Mouse (Mus musculus): ENCODE results near the gene Pola2. TPM values are rescaled to one million over a fixed set of nuclear protein-coding genes. Genes with fewer than 3 reads are reported as not detected.
A peak's percentile ranks its signal among the peaks of the same experiment; 100 is the strongest.

Pola2 gene
- polyA plus RNA-seq, 1 experiment from 2014 or later, result 31.9 TPM

DNA sequence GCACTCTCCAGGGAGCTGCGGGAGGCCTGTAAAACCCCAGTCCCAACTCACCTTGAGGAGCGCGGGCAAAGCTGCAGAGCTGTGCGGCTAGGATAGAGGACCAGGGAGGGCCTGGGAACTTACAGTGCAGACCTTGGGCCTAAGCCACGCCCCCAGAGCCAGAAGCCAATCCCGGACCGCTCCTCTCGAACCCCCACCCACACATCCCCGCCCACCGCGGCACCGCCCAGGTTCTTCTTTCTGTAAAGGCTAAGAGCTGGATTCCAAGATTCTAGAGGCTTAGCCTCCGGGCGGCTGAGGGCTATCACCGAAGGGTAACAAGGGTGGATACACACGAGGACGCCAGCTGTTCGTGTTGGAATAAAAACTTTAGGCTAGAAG is 39.3 kb downstream of the Pola2 start, which contains the start of gene Cdc42ep2:
TSS of gene Cdc42ep2 (minus strand) at position 104 of the 381 bp plus-strand sequence.
- H3K27me3 ChIP-seq (replicated peaks; ENCODE audit: control insufficient read depth, insufficient read depth, low read length), result 0 out of 2 replicates have a peak, but pooled peaks cover 2% of the 10 kb centered on the region
- H3K4me1 ChIP-seq (replicated peaks; ENCODE audit: control insufficient read depth, insufficient read depth, low read length), result peaks cover 23% of the 10 kb centered on the region
- peak within 1 kb of the TSS; percentile 66 for H3K9ac ChIP-seq (replicated peaks; ENCODE audit: low read depth, low read length)
- peak within 1 kb of the TSS; percentile 74 for H3K4me2 ChIP-seq (ENCODE audit: low read length)
- H3K9me3 ChIP-seq (ENCODE audit: control insufficient read depth, low read length), result no peaks in the 10 kb centered on the region
- peak within 1 kb of the TSS; percentile 60 for H3K27ac ChIP-seq (ENCODE audit: low read length)
- peak; percentile 96 for ATAC-seq
- 0% methylated on average over 18 of the region's 18 CpGs for WGBS
- H3K4me3 ChIP-seq (replicated peaks; ENCODE audit: low read length), result peak within 1 kb of the TSS; percentile 68
- no peaks in the 10 kb centered on the region for H3K36me3 ChIP-seq (ENCODE audit: control insufficient read depth, insufficient read depth)

DNA sequence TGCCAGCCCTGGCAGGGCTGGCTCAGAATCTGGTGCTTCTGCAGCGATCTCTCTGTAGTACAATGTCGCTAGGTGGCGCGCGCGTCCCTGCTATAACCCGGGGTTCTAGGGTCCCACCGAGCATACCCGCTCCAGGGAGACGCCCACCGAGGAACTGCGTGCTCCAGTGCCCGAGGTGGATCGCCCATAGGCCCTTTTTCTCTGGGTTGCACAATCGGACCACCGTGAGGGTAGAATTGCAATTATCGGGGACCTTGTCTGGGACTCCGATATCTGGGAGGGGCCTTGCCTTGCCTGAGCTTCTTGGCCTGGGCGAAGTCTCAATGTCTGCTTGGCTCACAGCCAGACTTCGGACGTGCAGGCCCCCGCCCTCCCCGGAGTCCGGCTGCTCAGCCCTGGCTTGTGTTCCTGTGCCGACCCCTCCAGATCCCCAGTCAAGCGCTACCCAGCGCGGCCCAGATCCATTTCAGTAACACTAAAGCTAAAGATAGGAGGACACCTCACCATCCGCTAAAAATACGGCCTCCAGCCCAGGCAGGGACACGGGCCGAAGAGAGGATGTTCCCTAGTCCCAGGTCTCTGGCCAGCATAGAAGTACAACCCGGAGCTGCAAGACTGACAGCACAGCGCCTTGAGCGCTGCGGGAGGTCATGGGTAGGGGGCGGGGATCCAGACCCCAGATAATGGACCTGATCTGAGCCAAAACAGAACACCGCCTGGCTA is 39.9 kb downstream of the Pola2 start:
- H3K9ac ChIP-seq (replicated peaks; ENCODE audit: low read depth, low read length), result peak overlapping the region; percentile 66
- under 1% methylated on average over 38 of the region's 38 CpGs for WGBS

DNA sequence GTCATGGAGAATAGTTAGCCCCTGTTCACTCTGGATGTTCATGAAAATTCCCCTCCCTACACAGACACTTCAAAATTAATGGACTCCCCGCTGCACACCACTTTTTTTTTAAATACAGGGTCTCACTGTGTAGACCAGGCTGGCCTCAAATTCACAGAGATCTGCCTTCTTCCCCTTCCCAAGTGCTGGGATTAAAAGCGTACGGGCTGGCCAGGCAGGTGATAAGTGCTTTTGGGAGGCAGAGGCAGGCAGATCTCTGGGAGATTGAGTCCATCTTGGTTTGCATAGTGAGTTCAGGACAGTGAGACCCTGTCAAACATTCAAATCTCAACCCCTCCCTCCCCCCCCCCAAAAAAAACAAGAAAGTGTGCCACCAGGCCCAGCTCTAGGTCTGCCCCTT is 41.0 kb downstream of the Pola2 start:
- Histone ChIP-seq H3K9me3 (ENCODE audit: control insufficient read depth, low read length) (no peaks in the 10 kb centered on the region), H3K9ac (replicated peaks; ENCODE audit: low read depth, low read length) (no peak overlapping the region), H3K4me1 (replicated peaks; ENCODE audit: control insufficient read depth, insufficient read depth, low read length) (peaks cover 22% of the 10 kb centered on the region; the same call in 1 of the 2 replicates), H3K4me3 (replicated peaks; ENCODE audit: low read length) (no peak overlapping the region), H3K27me3 (replicated peaks; ENCODE audit: control insufficient read depth, insufficient read depth, low read length) (0 out of 2 replicates have a peak, but pooled peaks cover 2% of the 10 kb centered on the region), H3K36me3 (ENCODE audit: control insufficient read depth, insufficient read depth) (no peaks in the 10 kb centered on the region), H3K27ac (ENCODE audit: low read length) (no peak overlapping the region), H3K4me2 (ENCODE audit: low read length) (no peak overlapping the region)
- ATAC-seq, result no peak
- 95% methylated on average over 3 of the region's 3 CpGs for WGBS

More for the DNA sequence above, 39.9 kb downstream of the Pola2 start:
- no peaks in the 10 kb centered on the region for H3K36me3 ChIP-seq (ENCODE audit: control insufficient read depth, insufficient read depth)
- no peaks in the 10 kb centered on the region for H3K9me3 ChIP-seq (ENCODE audit: control insufficient read depth, low read length)
- peak; percentile 89 for ATAC-seq
- H3K27me3 ChIP-seq (replicated peaks; ENCODE audit: control insufficient read depth, insufficient read depth, low read length), result 0 out of 2 replicates have a peak, but pooled peaks cover 2% of the 10 kb centered on the region
- H3K4me1 ChIP-seq (replicated peaks; ENCODE audit: control insufficient read depth, insufficient read depth, low read length), result peaks cover 22% of the 10 kb centered on the region; the same call in 1 of the 2 replicates
- H3K27ac ChIP-seq (ENCODE audit: low read length), result peak overlapping the region; percentile 60
- peak overlapping the region; percentile 68 for H3K4me3 ChIP-seq (replicated peaks; ENCODE audit: low read length)
- H3K4me2 ChIP-seq (ENCODE audit: low read length), result peak overlapping the region; percentile 74

DNA sequence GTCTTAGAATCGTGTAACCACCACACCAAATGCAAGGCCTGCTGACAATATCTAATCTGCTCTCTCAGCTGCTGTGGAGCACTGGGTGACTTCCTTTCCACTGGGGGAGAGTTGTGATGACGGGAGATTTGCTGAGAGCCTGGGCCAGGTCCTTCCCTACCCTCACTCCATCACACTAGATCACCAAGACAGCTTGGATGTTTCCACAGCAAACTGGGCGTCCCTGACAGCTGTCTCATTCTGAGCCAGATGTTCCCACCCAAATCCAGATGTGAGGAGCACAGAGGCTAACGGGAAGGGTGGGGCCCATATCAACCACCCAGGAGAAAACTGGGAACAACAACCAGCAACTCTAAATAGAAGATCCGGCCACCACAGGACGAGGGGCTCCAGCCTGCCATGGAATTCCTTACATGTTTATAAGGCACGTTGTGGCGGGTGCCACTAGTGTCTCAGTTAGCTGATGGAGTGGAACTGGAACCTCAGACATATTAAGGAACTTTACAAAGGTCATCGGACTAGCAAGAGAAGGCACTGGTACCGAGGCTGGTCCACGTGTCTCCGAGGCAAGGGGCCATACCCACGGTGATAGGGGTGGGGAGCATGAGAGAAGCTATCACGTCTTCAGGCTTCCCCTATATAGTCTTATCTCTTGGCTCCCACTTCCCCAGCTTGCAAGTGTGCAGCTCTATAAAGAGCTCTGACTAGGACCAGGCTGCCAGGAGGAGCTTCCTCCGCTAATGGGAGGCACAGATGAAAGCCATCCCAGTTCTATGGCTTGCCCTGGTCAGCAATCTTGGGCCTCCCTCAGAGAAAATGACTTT is 41.7 kb downstream of the Pola2 start:
- H3K4me3 ChIP-seq (replicated peaks; ENCODE audit: low read length), result no peak overlapping the region
- 84% methylated on average over 15 of the region's 15 CpGs for WGBS
- no peak overlapping the region for H3K9ac ChIP-seq (replicated peaks; ENCODE audit: low read depth, low read length)
- peaks cover 22% of the 10 kb centered on the region; the same call in 1 of the 2 replicates for H3K4me1 ChIP-seq (replicated peaks; ENCODE audit: control insufficient read depth, insufficient read depth, low read length)
- no peak overlapping the region for H3K27ac ChIP-seq (ENCODE audit: low read length)
- no peak overlapping the region for H3K4me2 ChIP-seq (ENCODE audit: low read length)
- no peak for ATAC-seq
- H3K9me3 ChIP-seq (ENCODE audit: control insufficient read depth, low read length), result no peaks in the 10 kb centered on the region
- peaks cover 3% of the 10 kb centered on the region; the same call in 1 of the 2 replicates for H3K36me3 ChIP-seq (ENCODE audit: control insufficient read depth, insufficient read depth)
- H3K27me3 ChIP-seq (replicated peaks; ENCODE audit: control insufficient read depth, insufficient read depth, low read length), result 0 out of 2 replicates have a peak, but pooled peaks cover 2% of the 10 kb centered on the region

DNA sequence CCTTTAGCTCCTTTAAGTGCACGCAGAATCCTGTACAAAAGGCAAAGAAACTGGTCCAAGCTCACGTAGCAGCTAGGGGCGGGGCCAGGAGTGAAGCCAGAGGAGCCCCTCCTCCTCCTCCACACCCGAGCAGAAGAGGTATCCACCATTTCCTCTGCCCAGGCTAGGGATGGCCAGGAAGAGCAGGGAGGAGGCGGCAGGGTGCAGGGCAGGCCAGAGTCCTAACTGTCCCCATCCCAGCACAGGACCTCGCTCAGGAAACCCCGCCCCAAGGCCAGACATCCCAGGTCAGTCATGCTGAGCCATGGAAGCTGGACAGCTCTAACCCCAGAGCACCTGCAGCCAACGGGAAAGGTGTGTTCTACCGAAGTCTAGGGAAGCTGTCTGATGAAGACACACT is 42.3 kb downstream of the Pola2 start:
- Histone ChIP-seq H3K9ac (replicated peaks; ENCODE audit: low read depth, low read length) (peak overlapping the region; percentile 27; the same call in 1 of the 2 replicates), H3K4me3 (replicated peaks; ENCODE audit: low read length) (no peak overlapping the region), H3K4me1 (replicated peaks; ENCODE audit: control insufficient read depth, insufficient read depth, low read length) (peaks cover 20% of the 10 kb centered on the region; the same call in 1 of the 2 replicates), H3K9me3 (ENCODE audit: control insufficient read depth, low read length) (no peaks in the 10 kb centered on the region), H3K4me2 (ENCODE audit: low read length) (0 out of 2 replicates have a peak overlapping the region, but pooled peaks have one; percentile 16), H3K36me3 (ENCODE audit: control insufficient read depth, insufficient read depth) (peaks cover 3% of the 10 kb centered on the region; the same call in 1 of the 2 replicates), H3K27ac (ENCODE audit: low read length) (no peak overlapping the region), H3K27me3 (replicated peaks; ENCODE audit: control insufficient read depth, insufficient read depth, low read length) (0 out of 2 replicates have a peak, but pooled peaks cover 2% of the 10 kb centered on the region)
- no peak for ATAC-seq
- 15% methylated on average over 9 of the region's 9 CpGs for WGBS

DNA sequence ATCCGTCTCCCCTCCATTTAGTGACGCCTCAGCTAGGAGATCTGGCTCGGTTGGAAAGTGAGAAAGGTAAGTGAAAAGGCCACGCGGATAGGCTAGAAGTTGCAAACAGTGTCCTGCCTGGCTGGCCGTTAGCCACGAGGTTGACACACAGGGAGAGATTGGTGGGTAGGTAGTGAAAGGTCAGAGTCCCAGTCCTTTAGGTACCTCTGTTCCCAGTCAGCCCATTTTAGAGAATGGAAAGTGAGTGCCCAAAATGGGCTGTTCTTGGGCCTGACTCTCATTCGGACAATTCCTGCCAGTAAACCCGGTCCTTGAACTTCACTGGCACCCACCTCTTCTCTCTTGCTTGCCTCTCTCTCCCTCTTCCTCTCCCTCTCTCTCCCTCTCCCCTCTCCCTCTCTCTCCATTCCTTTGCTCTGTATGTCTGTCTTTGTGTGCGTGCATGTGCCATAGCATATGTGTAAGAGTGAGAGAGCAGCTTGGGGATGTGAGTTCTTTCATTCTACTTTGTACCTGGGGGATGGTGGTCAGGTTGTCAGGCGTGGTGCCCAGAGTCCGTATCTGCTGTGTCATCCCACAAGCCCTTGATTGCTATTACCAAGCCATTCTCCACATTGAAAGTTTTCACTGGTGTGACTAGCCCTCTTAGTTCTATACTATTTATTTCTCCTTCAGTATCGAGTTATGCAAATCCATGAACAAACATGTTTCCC is 50.8 kb downstream of the Pola2 start, which contains the start of gene Dpf2:
TSS of gene Dpf2 (minus strand) at position 4 of the 713 bp plus-strand sequence.
- Histone ChIP-seq H3K27me3 (replicated peaks; ENCODE audit: control insufficient read depth, insufficient read depth, low read length) (no peaks in the 10 kb centered on the region), H3K27ac (ENCODE audit: low read length) (peak within 1 kb of the TSS; percentile 55), H3K4me3 (replicated peaks; ENCODE audit: low read length) (peak within 1 kb of the TSS; percentile 62), H3K9me3 (ENCODE audit: control insufficient read depth, low read length) (no peaks in the 10 kb centered on the region), H3K4me2 (ENCODE audit: low read length) (peak within 1 kb of the TSS; percentile 81), H3K36me3 (ENCODE audit: control insufficient read depth, insufficient read depth) (peaks cover 3% of the 10 kb centered on the region; the same call in 1 of the 2 replicates), H3K9ac (replicated peaks; ENCODE audit: low read depth, low read length) (peak within 1 kb of the TSS; percentile 71), H3K4me1 (replicated peaks; ENCODE audit: control insufficient read depth, insufficient read depth, low read length) (peaks cover 28% of the 10 kb centered on the region)
- WGBS, result 24% methylated on average over 13 of the region's 13 CpGs
- ATAC-seq, result 0 out of 2 replicates have a peak, but pooled peaks have one; percentile 7

DNA sequence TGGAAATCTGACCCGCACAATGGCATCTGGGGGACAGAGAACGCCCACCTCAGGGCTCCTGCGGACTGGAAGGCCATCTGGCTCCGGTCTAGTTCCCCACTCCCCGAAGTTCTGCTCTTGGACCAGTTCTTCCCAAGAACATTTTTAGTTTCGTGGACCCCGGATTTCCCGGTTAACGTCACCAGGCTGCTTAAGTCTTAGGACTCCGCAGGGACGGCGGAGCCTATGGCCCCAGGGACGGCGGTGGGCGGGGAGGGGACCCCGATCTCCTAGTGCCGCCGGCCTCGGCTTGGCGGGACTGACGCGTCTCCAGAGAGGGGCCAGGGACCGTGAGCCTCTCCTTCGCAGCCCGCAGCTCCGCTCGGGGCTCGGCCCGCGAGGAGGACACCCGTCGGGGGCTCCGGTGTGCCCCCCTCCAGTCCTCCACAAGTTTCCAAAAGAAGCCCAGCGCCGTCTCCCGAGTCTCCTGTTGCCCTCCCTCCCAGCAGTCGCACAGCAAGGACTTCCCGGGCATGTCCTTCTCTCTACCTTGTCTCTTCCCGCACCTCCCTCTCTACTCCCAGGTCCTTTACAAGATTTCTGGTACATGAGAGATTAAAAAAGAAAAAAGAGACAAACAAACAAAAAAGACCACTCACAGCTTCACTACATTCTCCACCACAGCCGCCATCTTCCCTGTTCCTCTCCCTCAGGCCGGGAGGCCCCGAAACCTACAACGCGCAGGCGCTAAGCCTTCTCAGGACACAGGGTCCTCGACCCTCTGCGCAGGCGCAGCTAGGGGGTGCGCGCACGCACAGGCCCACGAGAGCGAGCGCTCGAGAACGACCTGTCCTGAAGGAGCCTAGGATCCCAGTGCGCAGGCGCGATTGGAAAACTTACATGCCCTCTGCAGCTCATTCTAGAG is 51.6 kb downstream of the Pola2 start:
- Histone ChIP-seq H3K36me3 (ENCODE audit: control insufficient read depth, insufficient read depth) (no peaks in the 10 kb centered on the region), H3K27ac (ENCODE audit: low read length) (peak overlapping the region; percentile 55), H3K27me3 (replicated peaks; ENCODE audit: control insufficient read depth, insufficient read depth, low read length) (no peaks in the 10 kb centered on the region), H3K9ac (replicated peaks; ENCODE audit: low read depth, low read length) (peak overlapping the region; percentile 71), H3K4me3 (replicated peaks; ENCODE audit: low read length) (peak overlapping the region; percentile 62), H3K4me1 (replicated peaks; ENCODE audit: control insufficient read depth, insufficient read depth, low read length) (peaks cover 28% of the 10 kb centered on the region), H3K9me3 (ENCODE audit: control insufficient read depth, low read length) (no peaks in the 10 kb centered on the region), H3K4me2 (ENCODE audit: low read length) (peak overlapping the region; percentile 81)
- WGBS, result under 1% methylated on average over 57 of the region's 59 CpGs
- peak; percentile 94 for ATAC-seq
